In genomic region chr8:118263117-118263516, GRCm38 (mm10) we compare ENCODE assay signal across 30 mouse cellular contexts. TPM values are rescaled to one million over a fixed set of nuclear protein-coding genes. Genes with fewer than 3 reads are reported as not detected.
DNase-seq lines count a peak whose midpoint lies in the region; ATAC-seq lines count a peak whose summit lies in the region.
"Had no signal": no experiment of that assay in that cellular context is flagged by ENCODE, and none has a peak within 500 bp of the region (broad histone marks: within the 10 kb centered on the region; RNA-seq: fewer than 3 reads in every experiment).

No protein-coding gene starts in this region.

- ATAC-seq in forebrain, embryonic 13.5 days = peak; percentile 87
- no peak for ATAC-seq in megakaryocyte, adult 5-6 weeks (ENCODE audit: poor library complexity, severe bottlenecking)
- ATAC-seq in forebrain, embryonic 15.5 days (replicated peaks) = peak; percentile 80
- ATAC-seq: intestine, postnatal 0 days; Patski had no signal

- no peaks in the 10 kb centered on the region for H3K9me3 ChIP-seq in forebrain, embryonic 13.5 days (replicated peaks)
- H3K9me3 ChIP-seq in forebrain, embryonic 10.5 days = no peaks in the 10 kb centered on the region
- H3K9me3 ChIP-seq in megakaryocyte, embryonic 14.5 days = peaks cover 86% of the 10 kb centered on the region
- no peaks in the 10 kb centered on the region for H3K9me3 ChIP-seq in forebrain, embryonic 15.5 days
- H3K9me3 ChIP-seq: embryonic facial prominence, embryonic 10.5 days; embryonic facial prominence, embryonic 13.5 days; heart, embryonic 10.5 days; heart, embryonic 13.5 days; hindbrain, embryonic 12.5 days; hindbrain, embryonic 15.5 days had no signal

- intact Hi-C loops in left cerebral cortex, postnatal 4 days (cut with DNase I) = no loop called here

- H3K4me2 ChIP-seq in forebrain, embryonic 13.5 days = no peak overlapping the region
- H3K4me2 ChIP-seq in forebrain, embryonic 15.5 days (replicated peaks) = no peak overlapping the region
- H3K4me2 ChIP-seq: embryonic facial prominence, embryonic 13.5 days; heart, embryonic 13.5 days; hindbrain, embryonic 12.5 days; hindbrain, embryonic 15.5 days had no signal

- H3K27ac ChIP-seq in forebrain, embryonic 13.5 days = peak overlapping the region; percentile 54
- H3K27ac ChIP-seq in forebrain, embryonic 10.5 days = no peak overlapping the region
- H3K27ac ChIP-seq in forebrain, embryonic 15.5 days (replicated peaks) = peak overlapping the region; percentile 59
- H3K27ac ChIP-seq: embryonic facial prominence, embryonic 10.5 days; embryonic facial prominence, embryonic 13.5 days; heart, adult 2 months; heart, embryonic 10.5 days; heart, embryonic 13.5 days; hindbrain, embryonic 12.5 days; hindbrain, embryonic 15.5 days had no signal

- H3K9ac ChIP-seq in forebrain, embryonic 13.5 days = no peak overlapping the region
- H3K9ac ChIP-seq in forebrain, embryonic 15.5 days (replicated peaks) = no peak overlapping the region
- H3K9ac ChIP-seq: embryonic facial prominence, embryonic 13.5 days; heart, embryonic 13.5 days; hindbrain, embryonic 12.5 days; hindbrain, embryonic 15.5 days had no signal

- H3K36me3 ChIP-seq in forebrain, embryonic 13.5 days (ENCODE audit: poor library complexity, severe bottlenecking) = no peaks in the 10 kb centered on the region
- no peaks in the 10 kb centered on the region for H3K36me3 ChIP-seq in forebrain, embryonic 10.5 days (replicated peaks)
- H3K36me3 ChIP-seq in megakaryocyte, embryonic 14.5 days (replicated peaks; ENCODE audit: low read length) = no peaks in the 10 kb centered on the region
- no peaks in the 10 kb centered on the region for H3K36me3 ChIP-seq in forebrain, embryonic 15.5 days
- H3K36me3 ChIP-seq: embryonic facial prominence, embryonic 10.5 days; embryonic facial prominence, embryonic 13.5 days; G1E; heart, embryonic 10.5 days; heart, embryonic 13.5 days; hindbrain, embryonic 12.5 days; hindbrain, embryonic 15.5 days had no signal

- no peak for DNase-seq in forebrain, embryonic 10.5 days (ENCODE audit: extremely low spot score, low spot score)
- no peak for DNase-seq in left cerebral cortex, postnatal 4 days
- DNase-seq: adrenal gland, postnatal 10 days; B cell, adult 2 months; cerebellum, adult 11-12 months; cerebellum, adult 8-10 months; cerebellum, postnatal 10 days; cerebellum, postnatal 36 days; embryo, embryonic 11 days; gastrocnemius, postnatal 10 days; gastrocnemius, postnatal 36 days; heart, adult 2 months; heart, postnatal 14 days; heart, postnatal 4 days; kidney, adult 2 months had no signal

- 46% methylated on average over 4 of the region's 4 CpGs for WGBS in forebrain, embryonic 13.5 days
- WGBS in forebrain, embryonic 10.5 days = 76% methylated on average over 4 of the region's 4 CpGs
- 38% methylated on average over 4 of the region's 4 CpGs for WGBS in forebrain, embryonic 15.5 days

- H3K4me1 ChIP-seq in forebrain, embryonic 13.5 days = no peaks in the 10 kb centered on the region
- H3K4me1 ChIP-seq in forebrain, embryonic 10.5 days = no peaks in the 10 kb centered on the region
- H3K4me1 ChIP-seq in megakaryocyte, embryonic 14.5 days = no peaks in the 10 kb centered on the region
- H3K4me1 ChIP-seq in forebrain, embryonic 15.5 days = peaks cover 5% of the 10 kb centered on the region; the same call in 1 of the 2 replicates
- H3K4me1 ChIP-seq: heart, embryonic 13.5 days; hindbrain, embryonic 12.5 days; hindbrain, embryonic 15.5 days had no signal

- no peaks in the 10 kb centered on the region for H3K27me3 ChIP-seq in forebrain, embryonic 13.5 days
- H3K27me3 ChIP-seq in forebrain, embryonic 10.5 days (ENCODE audit: poor library complexity, severe bottlenecking) = no peaks in the 10 kb centered on the region
- H3K27me3 ChIP-seq in megakaryocyte, embryonic 14.5 days (replicated peaks) = no peaks in the 10 kb centered on the region
- no peaks in the 10 kb centered on the region for H3K27me3 ChIP-seq in forebrain, embryonic 15.5 days
- H3K27me3 ChIP-seq: CH12.LX; embryonic facial prominence, embryonic 13.5 days; hindbrain, embryonic 12.5 days; hindbrain, embryonic 15.5 days had no signal

- no peak overlapping the region for H3K4me3 ChIP-seq in forebrain, embryonic 13.5 days
- no peak overlapping the region for H3K4me3 ChIP-seq in forebrain, embryonic 10.5 days
- H3K4me3 ChIP-seq in megakaryocyte, embryonic 14.5 days (replicated peaks) = peak overlapping the region; percentile 23
- H3K4me3 ChIP-seq in forebrain, embryonic 15.5 days = no peak overlapping the region
- H3K4me3 ChIP-seq: embryonic facial prominence, embryonic 10.5 days; embryonic facial prominence, embryonic 13.5 days; erythroblast, embryonic 14.5 days; heart, adult 2 months; heart, embryonic 10.5 days; heart, embryonic 13.5 days; hindbrain, embryonic 12.5 days; hindbrain, embryonic 15.5 days had no signal

RNA-seq across cellular contexts. Expression of gene Cdh13, which starts 20.4 kb away (rescaled TPM):
- 36.1 and 49.5 TPM in 2 replicates for polyA plus RNA-seq in forebrain, embryonic 13.5 days (2015; fragmentation: Nextera tagmentation; extraction: Ambion mirVana)
- 3.3 and 3.7 TPM in 2 replicates for polyA plus RNA-seq in forebrain, embryonic 10.5 days (2016; fragmentation: Nextera tagmentation; extraction: Ambion mirVana)
- polyA plus RNA-seq in megakaryocyte, embryonic 14.5 days (2012; ENCODE audit: insufficient read depth, low replicate concordance) = not detected in 2 replicates
- total RNA-seq in megakaryocyte, adult 5-6 weeks (2015) = not detected in 2 replicates
- not detected in 2 replicates for total RNA-seq in megakaryocyte, adult 5-6 weeks (2017)
- polyA plus RNA-seq in forebrain, embryonic 15.5 days (2015; fragmentation: Nextera tagmentation; extraction: Ambion mirVana) = 99.3 and 102 TPM in 2 replicates
- 100 to 1,000 TPM; 173 to 179 TPM for total RNA-seq in left cerebral cortex, postnatal 4 days (2021)
- total RNA-seq: CH12.LX had no signal
- polyA plus RNA-seq: erythroblast, embryonic 14.5 days; G1E had no signal
